Mouse (Mus musculus) v-Abl transformed pro-B cells (cell line): ENCODE results near the gene 2210011C24Rik.

Experiments
- in situ Hi-C, 2 experiments: fragments of 400-800 bp; cut with MboI; formaldehyde crosslinking; loops; one replicate each; pipeline ENCODE4 v1.15.1; 2025; ENCODE audit not compliant: unreplicated experiment in 2 of 2

Gene 2210011C24Rik

GRCm38 (mm10) chr8:83971121-83971520, 40.9 kb downstream of the 2210011C24Rik start:
- in situ Hi-C loops: no loop called here

GRCm38 (mm10) chr8:83967701-83968100, 44.3 kb downstream of the 2210011C24Rik start:
- in situ Hi-C loops: no loop called here

GRCm38 (mm10) chr8:83964015-83964765, 47.8 kb downstream of the 2210011C24Rik start:
- in situ Hi-C loops: no loop called here
